Mouse (Mus musculus): Measurements from ENCODE around the gene Enox1.

DNA sequence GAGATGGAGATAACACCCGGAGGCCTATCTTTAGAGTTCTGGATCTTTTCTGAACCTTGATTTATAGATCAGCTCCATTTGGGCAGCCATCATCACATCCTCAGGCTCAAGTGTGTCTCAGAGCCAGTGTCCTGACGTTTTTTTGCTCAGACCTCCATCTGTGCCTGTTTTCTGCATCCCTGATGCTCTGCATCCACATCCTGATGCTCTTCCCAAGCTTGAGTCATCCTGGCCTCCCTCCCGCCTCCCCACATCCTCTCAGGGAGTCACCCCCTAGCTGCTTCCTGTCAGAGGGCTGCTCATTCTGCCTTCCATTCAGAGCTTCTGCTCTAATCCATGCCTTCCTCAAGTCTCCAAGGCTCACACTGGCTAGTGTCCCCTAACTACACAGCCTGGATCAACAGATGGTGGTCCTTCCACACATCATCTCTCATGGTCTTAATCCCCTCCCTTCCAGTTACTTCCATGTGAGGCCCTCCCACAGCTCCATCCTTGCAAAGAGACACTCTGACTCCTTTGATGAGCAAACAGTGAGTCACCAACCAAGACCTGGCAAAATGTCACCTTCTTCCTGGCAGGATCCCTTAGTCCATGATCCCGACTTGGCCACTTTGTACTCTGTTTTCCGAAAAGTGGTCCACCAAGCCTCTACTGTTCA lies 451.7 kb downstream of the Enox1 start:
- TF ChIP-seq CTCF (conservative IDR thresholded peaks at IDR 0.05; ENCODE audit: low read length) (no peak), POU5F1 (IDR thresholded peaks at IDR 0.05; ENCODE audit: borderline replicate concordance, low read length) (no peak)
